Mouse (Mus musculus) liver, adult 2 months (tissue): ENCODE measurements around the gene Gm3618.
"Not testable (repeated sequence)": the region's sequence is repeated elsewhere in the genome, so short reads cannot be mapped to it uniquely, and the experiment has no call there.

Source experiments
- CTCF ChIP-seq: fragments of 200-500 bp; IDR thresholded peaks from 2 replicates; pipeline ENCODE4 v1.5.1; 2011; ENCODE audit warnings: low read depth, low read length, control low read depth
- POLR2A ChIP-seq: fragments of 200-500 bp; IDR thresholded peaks from 2 replicates; pipeline ENCODE4 v1.6.1; 2011; ENCODE audit warnings: low read length, control low read depth; ENCODE audit not compliant: insufficient read depth; ENCODE audit errors: extremely low read depth

DNA sequence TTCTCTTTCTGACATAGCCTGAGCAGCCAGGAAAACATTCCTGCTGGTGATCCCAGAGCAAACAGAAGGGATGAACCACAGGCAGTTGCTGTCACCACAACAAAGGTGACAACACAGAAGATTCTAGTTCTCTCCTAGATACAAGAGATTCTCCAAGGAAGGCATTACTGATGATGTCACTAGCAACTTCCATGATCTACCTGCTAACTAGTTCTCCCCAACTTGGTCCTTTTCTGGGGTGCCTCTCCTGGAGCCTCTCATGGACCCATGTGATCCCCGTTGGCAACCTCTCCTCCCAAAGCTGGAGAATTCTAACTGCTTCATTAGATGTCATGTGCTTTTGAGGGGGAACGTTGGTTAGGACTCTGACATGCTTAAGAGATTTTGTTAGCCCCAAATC lies 38.7 kb downstream of the Gm3618 start, which contains the start of gene Gm21103:
- TF ChIP-seq CTCF, POLR2A: not testable (repeated sequence)
